Mouse (Mus musculus) kidney, adult 8-10 months (tissue): Measurements from ENCODE around the gene Dbnl.
A peak's percentile ranks its signal among the peaks of the same experiment; 100 is the strongest.

ENCODE experiments used
- DNase-seq, 2 experiments: peaks; one replicate each; pipeline ENCODE4 v3.0.0; 2022

The Dbnl gene

DNA sequence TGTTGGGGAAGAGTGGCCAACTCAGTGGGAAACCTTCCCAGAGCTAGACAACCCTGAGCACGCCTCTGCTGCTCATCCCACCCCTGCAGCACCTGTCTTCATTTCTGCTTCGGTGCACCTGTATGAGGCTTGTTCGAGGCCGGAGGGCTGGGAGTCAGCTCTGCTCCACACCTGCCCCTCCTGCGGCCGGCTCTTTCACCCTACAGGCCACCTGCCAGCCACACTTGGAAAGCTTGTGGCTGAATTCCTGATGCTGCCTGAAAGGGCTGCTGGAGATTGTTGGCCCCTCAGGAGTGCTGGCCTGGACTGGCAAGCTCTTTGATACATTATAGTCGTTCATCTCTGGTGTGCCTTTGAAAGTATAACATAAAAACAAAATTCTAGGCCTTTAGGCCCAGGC, 52.1 kb downstream of the Dbnl start:
- no peak for DNase-seq

DNA sequence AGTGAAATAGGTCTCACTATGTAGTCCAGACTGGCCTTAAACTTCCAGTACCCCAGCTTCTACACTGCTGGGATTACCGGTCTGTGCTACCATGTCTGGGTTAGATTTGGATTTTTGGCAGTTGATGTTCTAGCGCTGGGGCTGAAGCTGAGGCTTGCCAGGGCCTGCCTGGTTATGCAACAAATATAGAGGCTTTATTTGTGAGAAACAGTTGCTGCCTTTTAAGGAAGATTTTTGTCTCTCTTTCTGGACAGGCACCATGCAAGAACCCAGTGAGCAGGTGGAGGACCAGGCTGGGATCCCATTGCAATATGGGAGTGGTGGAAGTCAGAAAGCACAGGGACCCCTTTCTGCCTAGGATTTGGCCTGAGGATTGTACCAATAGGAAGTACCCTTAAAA, 53.5 kb downstream of the Dbnl start:
- no peak for DNase-seq

GRCm38 (mm10) chr11:5843131-5843530, 54.8 kb downstream of the Dbnl start:
- DNase-seq = no peak

- peak; percentile 88 to 94 for DNase-seq
Measured at GRCm38 (mm10) chr11:5846639-5847345, 58.5 kb downstream of the Dbnl start.

- DNase-seq = no peak
Measured at GRCm38 (mm10) chr11:5848741-5849140, 60.5 kb downstream of the Dbnl start.

DNA sequence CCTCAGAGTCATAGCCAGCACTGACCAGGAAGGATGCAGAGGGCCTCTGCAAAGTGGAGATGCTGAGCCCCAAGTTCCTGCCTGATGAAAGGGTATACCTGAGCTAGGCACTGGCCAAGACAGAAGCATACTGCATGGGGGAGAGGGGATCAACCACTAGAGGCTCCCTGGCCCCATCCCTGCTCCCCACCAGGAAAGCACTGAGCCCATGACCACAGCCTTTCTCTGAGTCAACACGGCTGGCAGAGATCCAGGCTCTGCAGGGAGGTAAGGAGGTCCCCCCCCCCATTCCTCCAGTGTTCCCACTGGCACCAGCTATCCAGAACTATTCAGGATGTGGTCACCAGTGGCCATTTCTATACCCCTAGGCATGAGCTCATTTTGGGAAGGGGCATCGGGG, 61.0 kb downstream of the Dbnl start:
- no peak for DNase-seq

GRCm38 (mm10) chr11:5850452-5850851, 62.2 kb downstream of the Dbnl start:
- no peak for DNase-seq
